Mouse (Mus musculus) E14TG2a.4 (cell line): Measurements from ENCODE around the gene Olfr635.

Experiments
- CTCF ChIP-seq: conservative IDR thresholded peaks from 2 replicates; pipeline ENCODE4 v1.5.1; 2014; ENCODE audit warnings: low read length
- NANOG ChIP-seq: IDR thresholded peaks from 2 replicates; pipeline ENCODE4 v1.6.1; 2014; ENCODE audit warnings: borderline replicate concordance, low read length, mixed read lengths

DNA sequence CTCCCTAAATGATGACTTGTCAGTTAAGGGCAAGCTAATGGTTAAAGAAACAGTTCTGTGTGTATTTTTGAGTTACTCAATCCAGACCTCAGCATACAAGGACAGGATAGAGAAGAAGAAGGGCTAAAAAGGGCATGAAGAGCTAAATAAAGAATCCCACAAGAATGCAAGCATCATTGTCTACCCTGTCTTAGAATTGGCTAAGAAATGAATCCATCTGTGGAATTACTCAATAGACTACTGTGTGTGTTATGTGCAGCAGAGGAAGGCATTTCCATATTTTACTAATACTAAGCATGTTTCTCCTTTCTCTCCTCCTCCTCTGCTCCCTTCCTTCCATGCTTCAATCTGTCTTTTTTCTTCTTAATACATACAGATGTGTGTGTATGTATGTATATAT lies 28.2 kb downstream of the Olfr635 start:
- TF ChIP-seq CTCF = no peak
- TF ChIP-seq NANOG = no peak
